Mouse (Mus musculus) liver, postnatal 0 days (tissue): Measurements from ENCODE around the gene Dnah8.

Experiments used
- CTCF ChIP-seq: sonication (generic); IDR thresholded peaks from 2 replicates; pipeline ENCODE4 v1.5.1; 2016; ENCODE audit warnings: antibody characterized with exemption, low read depth
- EP300 ChIP-seq: IDR thresholded peaks from 2 replicates; pipeline ENCODE4 v1.6.1; 2016; ENCODE audit warnings: antibody characterized with exemption, low read depth, mild to moderate bottlenecking

DNA sequence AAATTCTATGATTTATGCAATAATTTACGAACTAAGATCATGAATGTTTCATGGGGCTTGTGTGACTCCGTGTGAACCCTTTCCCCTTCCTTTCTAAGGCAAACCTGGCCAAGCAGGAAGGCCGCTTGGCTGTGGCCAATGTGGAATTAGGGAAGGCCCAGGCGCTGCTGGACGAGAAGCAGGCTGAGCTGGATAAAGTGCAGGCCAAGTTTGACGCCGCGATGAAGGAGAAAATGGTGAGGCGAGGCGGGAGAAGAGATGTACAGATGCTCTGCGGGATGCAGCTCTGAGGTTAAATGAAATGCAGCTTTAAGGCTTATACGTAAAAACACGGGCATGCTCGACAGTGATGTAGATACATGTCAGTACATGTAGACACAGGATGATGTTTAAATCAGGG is 158.1 kb downstream of the Dnah8 start:
- TF ChIP-seq CTCF, result no peak
- no peak for TF ChIP-seq EP300
